Mouse (Mus musculus) E14TG2a.4 (cell line): ENCODE data around the gene Bri3.

Experiments
- CTCF ChIP-seq: conservative IDR thresholded peaks from 2 replicates; pipeline ENCODE4 v1.5.1; 2014; ENCODE audit warnings: low read length
- POU5F1 ChIP-seq: IDR thresholded peaks from 2 replicates; pipeline ENCODE4 v1.6.1; 2014; ENCODE audit warnings: low read length, borderline replicate concordance

DNA sequence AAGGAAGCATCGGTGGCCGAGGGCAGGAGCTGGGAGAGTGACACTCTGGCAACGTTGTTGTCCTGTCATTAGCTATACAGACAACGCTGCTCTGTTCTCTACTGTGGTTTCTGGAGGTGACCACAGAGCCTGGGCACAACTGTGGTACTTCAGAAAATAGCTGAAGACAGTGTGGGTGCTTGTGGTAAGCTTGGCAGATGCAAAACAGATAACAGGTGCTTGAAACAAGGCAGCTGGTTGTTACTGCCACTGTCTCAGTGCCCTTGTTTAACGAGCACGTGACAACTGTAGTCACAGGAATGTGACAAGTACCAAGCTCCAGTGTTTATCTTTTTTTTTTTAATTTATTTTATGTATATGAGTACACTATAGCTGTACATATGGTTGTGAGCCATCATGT, 100.4 kb downstream of the Bri3 start:
- TF ChIP-seq CTCF (no peak), POU5F1 (no peak)
